Mouse (Mus musculus) C2C12 (cell line): ENCODE results near the gene Ywhaq. TPM values are rescaled to one million over a fixed set of nuclear protein-coding genes. Genes with fewer than 3 reads are reported as not detected.

Experiments used
- H3K27me3 ChIP-seq: one replicate; pipeline ENCODE4 v1.6.1; 2011; ENCODE audit not compliant: control insufficient read depth, insufficient read depth, insufficient read length
- H3K36me3 ChIP-seq: one replicate; pipeline ENCODE4 v1.6.1; 2011; ENCODE audit not compliant: control insufficient read depth, insufficient read depth
- H3K4me3 ChIP-seq: one replicate; pipeline ENCODE4 v1.5.1; 2011; ENCODE audit warnings: mild to moderate bottlenecking, control low read depth; ENCODE audit not compliant: poor library complexity, insufficient read depth, severe bottlenecking
- H3K79me2 ChIP-seq: one replicate; pipeline ENCODE4 v1.6.1; 2011; ENCODE audit not compliant: control insufficient read depth, insufficient read depth
- H3K79me3 ChIP-seq: one replicate; pipeline ENCODE4 v1.6.1; 2011; ENCODE audit warnings: low read depth, control low read depth
- H3ac ChIP-seq: one replicate; pipeline ENCODE3; 2011; ENCODE audit warnings: low read depth; ENCODE audit not compliant: control insufficient read depth, insufficient read length
- CEBPB ChIP-seq: IDR thresholded peaks from one replicate; pipeline ENCODE4 v1.6.1; 2011; ENCODE audit warnings: low read depth, mild to moderate bottlenecking, control low read depth, moderate library complexity
- CTCF ChIP-seq: IDR thresholded peaks from one replicate; pipeline ENCODE4 v1.5.1; 2011; ENCODE audit not compliant: control insufficient read depth, insufficient read depth, insufficient read length
- FOSL1 ChIP-seq: IDR thresholded peaks from one replicate; pipeline ENCODE4 v1.8.0; 2011; ENCODE audit warnings: mild to moderate bottlenecking, low read length; ENCODE audit not compliant: poor library complexity, insufficient read depth, severe bottlenecking
- MAX ChIP-seq: IDR thresholded peaks from one replicate; pipeline ENCODE4 v1.6.1; 2011; ENCODE audit warnings: mild to moderate bottlenecking, control low read depth
- MYOD1 ChIP-seq: IDR thresholded peaks from one replicate; pipeline ENCODE4 v1.6.1; 2011; ENCODE audit warnings: low read depth; ENCODE audit not compliant: control insufficient read depth, insufficient read length
- MYOG ChIP-seq: IDR thresholded peaks from one replicate; pipeline ENCODE4 v1.6.1; 2011; ENCODE audit not compliant: control insufficient read depth, insufficient read length; ENCODE audit errors: extremely low read depth
- USF1 ChIP-seq: IDR thresholded peaks from one replicate; pipeline ENCODE4 v1.6.1; 2011; ENCODE audit warnings: low read depth, mild to moderate bottlenecking, control low read depth, moderate library complexity
- long read RNA-seq, 2 experiments: library from polyadenylated mRNA; unstranded; transcript quantifications; one replicate each; pipeline ENCODE4 v2.0.0; 2019 to 2020
- polyA plus RNA-seq: library from polyadenylated mRNA; unstranded; fragments of >200 nt; fragmentation: generic; extraction: Trizol; gene quantifications from one replicate; pipeline ENCODE4 v1.2.1, GENCODE M21; 2012; ENCODE audit warnings: missing spikeins

Gene Ywhaq
- 305 TPM for polyA plus RNA-seq
- long read RNA-seq, experiment 1, transcript Ywhaq-202 (6 exons, 2,197 nt), result major isoform, 467 of 568 reads
- long read RNA-seq, experiment 1, transcript Ywhaq-201 (5 exons, 2,110 nt), result minor isoform, 71 of 568 reads
- long read RNA-seq, experiment 1, partial matches to known transcripts, result 13 of 568 reads
- long read RNA-seq, experiment 1, other reads (novel, unspliced or antisense), result 17 of 568 reads
- long read RNA-seq, experiment 2, transcript Ywhaq-202 (6 exons, 2,197 nt), result major isoform, 2,092 of 2,401 reads
- long read RNA-seq, experiment 2, transcript Ywhaq-201 (5 exons, 2,110 nt), result minor isoform, 230 of 2,401 reads
- long read RNA-seq, experiment 2, partial matches to known transcripts, result 7 of 2,401 reads
- long read RNA-seq, experiment 2, other reads (novel, unspliced or antisense), result 71 of 2,401 reads

DNA sequence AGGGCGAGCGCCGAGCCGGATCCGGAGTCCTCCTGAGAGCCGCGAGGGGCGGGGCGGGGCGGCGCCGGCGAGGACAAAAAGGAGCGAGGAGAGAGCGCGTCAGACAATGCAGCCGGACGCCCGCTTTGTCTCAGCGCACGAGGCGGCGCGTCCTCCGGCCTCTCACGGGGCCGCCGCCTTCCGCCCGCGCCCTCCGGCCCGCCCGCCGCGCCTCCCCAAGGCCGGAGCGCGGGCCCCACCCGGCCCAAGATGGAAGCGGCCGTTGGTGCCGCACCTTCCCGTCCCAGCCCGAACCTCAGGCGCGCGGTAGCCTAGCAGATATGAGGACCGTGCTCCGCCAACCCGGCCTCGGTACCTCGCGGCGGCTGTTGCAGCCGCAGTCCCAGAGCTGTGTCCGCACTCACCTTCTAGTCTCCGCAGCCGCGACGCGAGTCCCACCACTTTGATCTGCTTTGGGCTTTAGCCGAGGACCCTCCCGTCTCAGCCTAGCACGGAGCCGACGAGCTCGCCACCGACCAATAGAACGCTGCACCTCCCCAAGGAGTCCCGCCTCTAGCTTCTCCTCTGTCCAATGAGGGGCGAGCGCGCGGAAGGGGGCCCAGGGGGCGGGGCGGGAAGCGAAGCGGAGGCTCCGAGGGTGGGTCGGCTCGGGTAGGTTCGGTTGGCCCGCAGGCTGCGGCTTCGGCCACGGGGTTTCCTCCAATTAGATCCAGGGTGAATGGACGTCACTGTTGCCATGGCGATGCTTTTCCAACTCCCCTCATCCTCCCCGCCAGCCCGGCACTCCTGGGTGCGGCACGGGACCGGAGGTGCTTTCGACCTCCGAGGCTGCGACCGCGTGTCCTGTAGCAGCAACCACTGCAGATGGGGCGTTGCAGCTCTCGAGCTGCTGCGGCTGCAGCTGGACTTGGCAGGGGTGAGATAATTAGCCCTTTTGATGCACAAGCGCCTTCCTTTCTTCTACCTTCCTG, at the start of gene Ywhaq:
Ywhaq (minus strand) TSS at position 538 of the 971 bp plus-strand sequence.
- Histone ChIP-seq H3K27me3 (no peaks in the 10 kb centered on the region), H3K4me3 (peak within 1 kb of the TSS; percentile 80), H3ac (peak within 1 kb of the TSS; percentile 92), H3K79me2 (peaks cover 45% of the 10 kb centered on the region), H3K36me3 (peaks cover 35% of the 10 kb centered on the region), H3K79me3 (peaks cover 43% of the 10 kb centered on the region)
- peak; percentile 93 for TF ChIP-seq MAX
- no peak for TF ChIP-seq CEBPB
- no peak for TF ChIP-seq MYOD1

DNA sequence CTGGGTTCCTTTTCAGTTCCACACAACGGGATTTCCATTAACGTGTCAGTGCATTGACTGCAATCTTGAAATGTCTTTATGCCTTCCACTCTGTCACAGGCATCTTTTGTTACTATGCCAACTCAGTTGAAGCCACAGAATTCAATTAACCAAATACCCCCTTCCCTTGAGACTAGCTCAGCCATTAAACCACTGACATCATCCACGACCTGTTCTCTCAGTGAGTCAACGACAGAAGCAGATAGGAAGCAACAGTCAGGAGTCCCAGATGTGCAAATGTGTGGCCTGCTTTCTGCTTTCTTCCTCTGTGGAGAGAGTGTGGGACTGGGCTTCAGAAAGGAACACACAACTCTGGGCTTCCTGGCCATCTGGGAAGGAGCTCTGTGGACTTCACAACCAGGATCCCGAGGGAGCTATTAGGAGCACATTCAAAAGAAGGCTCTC, 46.0 kb upstream of the Ywhaq start:
- no peaks in the 10 kb centered on the region for H3K79me2 ChIP-seq
- H3K27me3 ChIP-seq, result no peaks in the 10 kb centered on the region
- no peak for TF ChIP-seq MYOG
- no peak for TF ChIP-seq FOSL1
- no peak for TF ChIP-seq CEBPB
- no peak for TF ChIP-seq CTCF
- TF ChIP-seq MAX, result no peak
- no peak for TF ChIP-seq MYOD1
- no peak for TF ChIP-seq USF1
- no peaks in the 10 kb centered on the region for H3K79me3 ChIP-seq
- no peaks in the 10 kb centered on the region for H3K36me3 ChIP-seq
- no peak overlapping the region for H3ac ChIP-seq
- no peak overlapping the region for H3K4me3 ChIP-seq

DNA sequence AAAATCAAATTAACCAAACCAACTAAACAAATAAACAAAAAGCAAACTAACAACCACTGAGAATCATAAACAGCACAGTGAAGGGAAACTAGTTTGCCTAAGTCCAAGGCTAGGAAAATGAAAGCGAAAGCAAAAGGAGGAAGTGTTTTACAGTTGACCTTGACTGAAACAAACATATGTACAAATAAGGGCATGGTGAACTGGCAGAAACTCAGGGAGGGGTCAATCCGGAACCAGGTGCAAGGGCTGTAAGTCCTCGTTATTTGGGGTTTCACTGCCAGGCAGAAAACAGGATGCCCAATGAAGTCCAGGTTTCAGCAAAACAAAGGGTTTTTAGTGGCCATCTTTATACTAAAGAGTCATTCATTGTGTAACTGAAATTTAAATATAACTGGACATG, 45.2 kb upstream of the Ywhaq start:
- H3K79me3 ChIP-seq, result no peaks in the 10 kb centered on the region
- no peaks in the 10 kb centered on the region for H3K79me2 ChIP-seq
- no peak for TF ChIP-seq MYOD1
- TF ChIP-seq USF1, result no peak
- TF ChIP-seq CEBPB, result no peak
- TF ChIP-seq MAX, result no peak
- TF ChIP-seq CTCF, result no peak
- TF ChIP-seq MYOG, result no peak
- TF ChIP-seq FOSL1, result no peak
- no peaks in the 10 kb centered on the region for H3K27me3 ChIP-seq
- H3ac ChIP-seq, result no peak overlapping the region
- H3K4me3 ChIP-seq, result no peak overlapping the region
- H3K36me3 ChIP-seq, result no peaks in the 10 kb centered on the region

DNA sequence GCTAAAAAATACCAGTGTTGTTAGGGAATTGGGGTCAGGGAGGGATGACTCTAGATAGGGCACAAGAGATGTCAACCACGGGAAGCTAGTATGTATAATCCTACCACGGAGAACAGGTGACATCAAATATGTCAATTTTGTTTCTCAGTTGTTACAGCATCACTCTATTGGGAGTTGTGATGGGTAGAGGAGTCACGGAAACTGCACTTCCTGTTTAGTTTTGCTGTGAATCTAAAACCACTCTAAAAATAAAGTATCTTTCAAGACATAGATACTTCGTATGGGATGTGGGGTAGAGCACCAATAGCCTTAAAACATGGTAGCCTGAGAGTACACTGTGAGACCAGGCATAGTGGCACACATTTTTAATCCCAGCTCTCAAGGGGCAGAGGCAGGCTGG, 42.2 kb upstream of the Ywhaq start:
- no peaks in the 10 kb centered on the region for H3K79me2 ChIP-seq
- TF ChIP-seq FOSL1 (no peak), CEBPB (no peak), MYOG (no peak), MAX (no peak)
- no peaks in the 10 kb centered on the region for H3K36me3 ChIP-seq
- H3K27me3 ChIP-seq, result no peaks in the 10 kb centered on the region
- no peaks in the 10 kb centered on the region for H3K79me3 ChIP-seq
- no peak overlapping the region for H3ac ChIP-seq
- H3K4me3 ChIP-seq, result no peak overlapping the region

DNA sequence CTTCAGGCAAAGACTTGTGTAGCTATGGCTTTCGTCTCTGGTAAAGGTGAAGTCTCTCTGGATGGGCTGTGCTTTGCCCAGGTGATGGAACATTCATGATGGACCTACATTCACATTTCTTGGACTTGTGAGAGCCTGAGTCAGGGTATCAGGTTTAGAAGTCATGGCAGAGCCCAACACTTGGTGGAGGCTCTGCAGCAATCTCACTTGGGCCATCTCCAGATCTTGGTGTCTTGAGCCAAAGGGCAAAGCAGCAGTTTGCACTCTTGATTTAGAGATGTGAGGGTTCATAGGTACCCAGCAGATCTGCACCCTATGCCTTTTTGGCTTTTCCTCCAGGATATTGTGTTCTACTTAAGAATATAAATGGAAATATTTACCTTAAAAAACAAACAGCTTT, 38.6 kb upstream of the Ywhaq start:
- Histone ChIP-seq H3K79me2 (no peaks in the 10 kb centered on the region), H3K36me3 (no peaks in the 10 kb centered on the region), H3K4me3 (no peak overlapping the region), H3K27me3 (no peaks in the 10 kb centered on the region), H3ac (no peak overlapping the region), H3K79me3 (no peaks in the 10 kb centered on the region)
- no peak for TF ChIP-seq MAX
- TF ChIP-seq FOSL1, result no peak
- no peak for TF ChIP-seq CTCF

DNA sequence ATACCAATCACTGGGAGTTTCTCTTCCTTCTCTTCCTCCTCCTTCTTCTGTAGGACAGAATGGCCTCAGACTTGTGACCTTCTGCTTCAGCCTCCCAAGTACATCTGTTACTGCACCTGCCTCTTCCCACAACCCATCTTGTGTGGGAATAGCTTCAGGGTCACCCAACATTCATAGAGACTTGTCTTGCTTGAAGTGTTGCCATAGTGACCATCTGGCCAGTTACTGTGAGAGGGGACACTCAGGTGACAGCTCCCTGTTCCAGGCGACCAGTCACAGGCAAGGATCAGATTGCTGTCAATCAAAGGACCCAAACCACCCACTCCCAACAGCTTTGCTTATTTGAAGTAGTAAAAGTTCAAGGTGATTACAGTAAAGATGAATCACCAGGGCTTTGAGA, 34.3 kb upstream of the Ywhaq start:
- no peaks in the 10 kb centered on the region for H3K79me3 ChIP-seq
- H3K36me3 ChIP-seq, result no peaks in the 10 kb centered on the region
- no peaks in the 10 kb centered on the region for H3K27me3 ChIP-seq
- no peaks in the 10 kb centered on the region for H3K79me2 ChIP-seq
- no peak overlapping the region for H3ac ChIP-seq
- TF ChIP-seq CEBPB (no peak), MYOD1 (no peak)
- no peak overlapping the region for H3K4me3 ChIP-seq
